ENCODE assay signal across 33 mouse cellular contexts in the genomic region with DNA sequence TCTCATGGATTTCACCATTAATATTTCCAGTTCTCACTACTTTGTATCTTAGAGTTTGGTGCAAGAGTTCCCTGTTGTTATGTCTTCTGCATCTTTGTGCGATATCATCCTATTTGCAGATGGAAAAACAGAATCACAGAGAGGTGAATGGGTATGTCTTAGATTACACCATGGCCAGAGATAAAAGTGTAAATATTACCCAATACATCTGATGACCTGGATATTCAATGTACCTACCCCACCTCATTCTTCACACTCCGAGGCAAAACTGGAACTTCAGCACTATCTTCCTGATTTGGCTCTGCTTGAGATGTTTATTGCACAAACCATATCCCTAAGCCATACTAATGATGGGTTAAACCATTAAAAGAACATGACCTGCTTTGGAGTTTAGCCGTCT.
"Had no signal": no experiment of that assay in that cellular context is flagged by ENCODE, and none has a peak within 500 bp of the region (broad histone marks: within the 10 kb centered on the region; RNA-seq: fewer than 3 reads in every experiment).

No protein-coding gene starts in this region.

- H3K27me3 ChIP-seq: heart, embryonic 12.5 days; heart, embryonic 13.5 days; heart, embryonic 15.5 days; hindbrain, embryonic 12.5 days; hindbrain, embryonic 13.5 days; hindbrain, embryonic 15.5 days; kidney, embryonic 15.5 days had no signal

- H3K4me2 ChIP-seq: heart, embryonic 11.5 days; heart, embryonic 12.5 days; heart, embryonic 13.5 days; heart, embryonic 15.5 days; hindbrain, embryonic 12.5 days; hindbrain, embryonic 13.5 days; hindbrain, embryonic 14.5 days; hindbrain, embryonic 15.5 days; kidney, embryonic 15.5 days had no signal

- DNase-seq: heart, postnatal 10 days; heart, postnatal 14 days; heart, postnatal 36 days; heart, postnatal 4 days; kidney, adult 11 months; kidney, adult 18-20 months; kidney, adult 2 months; kidney, adult 8-10 months; kidney, adult 9 months; kidney, postnatal 10 days; kidney, postnatal 14 days; kidney, postnatal 25 days; kidney, postnatal 36 days; kidney, postnatal 4 days; layer of hippocampus, adult 9-11 months; layer of hippocampus, postnatal 36 days had no signal

- H3K27ac ChIP-seq: heart, embryonic 10.5 days; heart, embryonic 13.5 days; heart, embryonic 15.5 days; hindbrain, embryonic 10.5 days; hindbrain, embryonic 12.5 days; hindbrain, embryonic 13.5 days; hindbrain, embryonic 14.5 days; hindbrain, embryonic 15.5 days; hindbrain, postnatal 0 days; kidney, embryonic 15.5 days; kidney, postnatal 0 days; layer of hippocampus, adult 2 months; left cerebral cortex, adult 2 months had no signal

- H3K36me3 ChIP-seq: heart, embryonic 10.5 days; heart, embryonic 12.5 days; heart, embryonic 13.5 days; heart, embryonic 15.5 days; hindbrain, embryonic 10.5 days; hindbrain, embryonic 12.5 days; hindbrain, embryonic 13.5 days; hindbrain, embryonic 15.5 days; kidney, embryonic 15.5 days had no signal

- H3K4me3 ChIP-seq: heart, embryonic 10.5 days; heart, embryonic 12.5 days; heart, embryonic 13.5 days; heart, embryonic 15.5 days; hindbrain, embryonic 10.5 days; hindbrain, embryonic 12.5 days; hindbrain, embryonic 13.5 days; hindbrain, embryonic 15.5 days; kidney, embryonic 15.5 days; layer of hippocampus, adult 2 months; left cerebral cortex, adult 2 months had no signal

- ATAC-seq: hindbrain, embryonic 16.5 days; hindbrain, postnatal 0 days; inflammation-experienced regulatory T-cells, adult 6 months had no signal

- H3K4me1 ChIP-seq: heart, embryonic 10.5 days; heart, embryonic 12.5 days; heart, embryonic 13.5 days; heart, embryonic 15.5 days; hindbrain, embryonic 10.5 days; hindbrain, embryonic 12.5 days; hindbrain, embryonic 13.5 days; hindbrain, embryonic 15.5 days; kidney, embryonic 15.5 days had no signal

- H3K9ac ChIP-seq: heart, embryonic 12.5 days; heart, embryonic 13.5 days; heart, embryonic 15.5 days; hindbrain, embryonic 12.5 days; hindbrain, embryonic 13.5 days; hindbrain, embryonic 14.5 days; hindbrain, embryonic 15.5 days; kidney, embryonic 15.5 days had no signal

- H3K9me3 ChIP-seq: heart, embryonic 10.5 days; heart, embryonic 12.5 days; heart, embryonic 15.5 days; hindbrain, embryonic 10.5 days; hindbrain, embryonic 12.5 days; hindbrain, embryonic 13.5 days; hindbrain, embryonic 15.5 days; kidney, embryonic 15.5 days had no signal
